Mouse (Mus musculus) left cerebral cortex, adult 9 months (tissue): Measurements from ENCODE around the gene Ccdc188.

Experiments used
- DNase-seq, 2 experiments: peaks; one replicate each; pipeline ENCODE4 v3.0.0; 2022; ENCODE audit warnings: low spot score in 2 of 2

Gene Ccdc188

DNA sequence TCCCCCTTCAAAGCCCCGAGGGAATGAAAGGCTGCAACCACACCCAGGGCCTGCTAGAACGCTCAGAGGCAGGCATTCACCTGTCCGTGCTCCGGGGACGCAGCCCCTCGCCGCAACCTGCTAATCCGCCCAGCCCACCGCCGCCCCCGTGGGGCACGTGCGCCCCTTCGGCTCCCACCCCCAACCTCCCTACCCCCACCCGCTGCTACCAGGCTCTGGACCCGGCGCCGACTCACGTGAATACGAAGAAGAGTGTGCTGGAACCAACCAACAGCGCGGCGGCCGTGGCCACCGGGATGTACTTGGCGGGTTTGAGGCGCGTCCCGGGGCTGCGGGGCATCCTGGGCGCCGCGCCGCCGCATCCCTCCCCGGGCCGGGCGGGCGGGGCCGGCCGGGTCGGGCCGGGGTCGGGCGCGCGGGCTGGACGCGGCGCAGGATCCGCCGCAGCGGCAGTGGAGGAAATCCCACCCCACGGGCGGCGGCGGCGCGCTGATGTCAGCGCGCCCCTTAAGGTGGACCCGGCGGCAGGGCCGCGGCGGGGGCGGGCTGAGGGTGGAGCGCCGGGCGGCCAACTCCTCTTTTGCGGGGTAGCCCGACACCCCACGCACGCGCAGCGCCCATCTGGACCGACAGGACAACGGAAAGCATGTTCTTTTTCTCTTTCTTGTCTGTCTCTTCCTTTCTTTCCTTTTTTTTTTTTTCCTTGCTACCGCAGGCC, 17.2 kb downstream of the Ccdc188 start, which contains the start of gene Zdhhc8:
TSS of gene Zdhhc8 (minus strand) at position 466 of the 718 bp plus-strand sequence.
- peak in 1 of 2 experiments; percentile 75 for DNase-seq

DNA sequence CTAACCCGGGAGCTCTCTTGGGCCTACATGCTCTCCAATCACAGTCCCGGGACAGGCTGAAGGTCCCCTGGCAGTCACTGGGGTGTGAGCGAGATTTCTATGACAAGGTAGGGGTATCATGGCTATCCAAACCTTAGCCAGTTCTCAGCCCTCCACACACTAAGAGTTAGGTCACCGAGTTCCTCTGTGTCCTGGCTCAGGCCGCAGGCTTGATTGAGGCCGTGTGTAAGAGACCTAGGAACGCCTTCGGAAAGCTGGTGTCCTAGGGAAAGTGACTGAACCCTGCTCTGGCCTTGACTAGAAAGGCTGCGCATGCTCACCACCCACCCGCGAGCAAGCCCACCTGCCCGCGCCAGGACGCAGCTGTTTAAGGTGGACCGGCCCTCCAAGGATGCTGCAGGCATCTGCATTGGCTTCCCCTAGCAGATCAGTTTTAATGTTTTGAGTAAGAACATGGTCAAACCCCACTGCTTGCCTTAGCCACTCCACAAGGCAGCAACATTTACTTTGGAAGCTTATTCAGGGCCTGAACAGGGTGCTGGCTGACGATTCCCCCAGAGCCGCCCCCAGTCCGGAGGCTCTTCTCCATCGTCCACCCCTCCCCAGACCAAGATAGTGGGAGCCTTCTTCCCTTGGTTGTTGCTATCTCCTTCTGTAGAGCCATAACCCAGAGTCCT, 17.8 kb downstream of the Ccdc188 start:
- DNase-seq, result peak in 1 of 2 experiments; percentile 78

DNA sequence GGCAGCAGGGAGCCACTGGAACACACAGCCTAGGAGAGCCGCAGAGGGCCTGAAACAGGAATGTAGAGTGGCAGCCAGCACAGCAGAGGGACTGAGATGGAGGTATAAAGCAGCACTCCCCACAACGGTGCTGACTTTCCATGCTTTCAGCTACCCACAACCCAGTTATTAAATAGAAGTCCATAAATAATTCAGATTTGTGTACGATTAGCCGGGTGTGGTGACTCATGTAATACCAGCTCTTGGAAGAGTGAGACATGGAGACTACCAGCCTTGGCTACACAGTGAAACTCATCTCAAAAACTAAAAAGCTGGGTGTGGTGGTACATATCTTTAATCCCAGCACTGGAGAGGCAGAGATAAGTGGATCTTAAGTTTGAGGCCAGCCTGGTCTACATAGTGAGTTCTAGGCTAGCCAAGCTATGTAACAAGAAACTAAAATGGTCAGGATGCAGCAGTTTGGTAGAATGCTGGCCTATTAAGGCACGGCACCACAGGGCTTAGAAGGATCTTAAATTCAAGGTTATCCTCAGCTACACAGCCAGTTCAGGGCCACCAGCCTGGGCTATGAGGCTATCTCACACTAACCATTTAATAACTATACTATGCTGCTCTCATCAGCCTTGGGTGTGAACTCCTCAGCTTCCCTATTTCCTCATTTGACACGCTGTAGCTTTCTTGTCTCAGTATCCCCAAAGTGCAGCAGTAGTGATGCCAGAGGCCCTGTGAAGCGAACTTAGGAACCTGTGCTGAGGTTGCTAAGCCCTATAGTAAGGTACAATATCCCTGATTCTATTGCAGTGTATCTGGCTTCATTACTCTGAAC, 19.2 kb downstream of the Ccdc188 start:
- no peak for DNase-seq

DNA sequence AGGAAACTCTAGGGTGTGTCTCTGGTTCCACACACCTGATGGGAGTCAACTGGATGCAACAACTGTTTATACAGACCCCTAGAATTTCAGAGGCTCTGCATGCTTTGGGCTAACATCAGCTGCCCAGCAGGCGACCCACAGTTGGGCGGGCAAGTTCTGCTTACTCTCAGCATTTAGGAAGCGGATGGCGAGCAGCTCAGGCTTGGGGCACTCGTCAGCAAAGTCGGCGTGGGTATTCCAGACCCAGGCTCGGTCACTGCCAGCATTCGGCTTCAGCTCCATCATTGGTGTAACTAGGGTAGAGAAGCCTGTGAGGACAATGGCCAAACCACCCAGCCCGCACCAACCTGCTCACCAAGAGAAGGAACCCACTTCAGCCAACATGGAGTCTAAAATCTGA, 23.9 kb downstream of the Ccdc188 start:
- DNase-seq, result no peak

GRCm38 (mm10) chr16:18247521-18248399, 30.1 kb downstream of the Ccdc188 start:
- DNase-seq, result no peak

DNA sequence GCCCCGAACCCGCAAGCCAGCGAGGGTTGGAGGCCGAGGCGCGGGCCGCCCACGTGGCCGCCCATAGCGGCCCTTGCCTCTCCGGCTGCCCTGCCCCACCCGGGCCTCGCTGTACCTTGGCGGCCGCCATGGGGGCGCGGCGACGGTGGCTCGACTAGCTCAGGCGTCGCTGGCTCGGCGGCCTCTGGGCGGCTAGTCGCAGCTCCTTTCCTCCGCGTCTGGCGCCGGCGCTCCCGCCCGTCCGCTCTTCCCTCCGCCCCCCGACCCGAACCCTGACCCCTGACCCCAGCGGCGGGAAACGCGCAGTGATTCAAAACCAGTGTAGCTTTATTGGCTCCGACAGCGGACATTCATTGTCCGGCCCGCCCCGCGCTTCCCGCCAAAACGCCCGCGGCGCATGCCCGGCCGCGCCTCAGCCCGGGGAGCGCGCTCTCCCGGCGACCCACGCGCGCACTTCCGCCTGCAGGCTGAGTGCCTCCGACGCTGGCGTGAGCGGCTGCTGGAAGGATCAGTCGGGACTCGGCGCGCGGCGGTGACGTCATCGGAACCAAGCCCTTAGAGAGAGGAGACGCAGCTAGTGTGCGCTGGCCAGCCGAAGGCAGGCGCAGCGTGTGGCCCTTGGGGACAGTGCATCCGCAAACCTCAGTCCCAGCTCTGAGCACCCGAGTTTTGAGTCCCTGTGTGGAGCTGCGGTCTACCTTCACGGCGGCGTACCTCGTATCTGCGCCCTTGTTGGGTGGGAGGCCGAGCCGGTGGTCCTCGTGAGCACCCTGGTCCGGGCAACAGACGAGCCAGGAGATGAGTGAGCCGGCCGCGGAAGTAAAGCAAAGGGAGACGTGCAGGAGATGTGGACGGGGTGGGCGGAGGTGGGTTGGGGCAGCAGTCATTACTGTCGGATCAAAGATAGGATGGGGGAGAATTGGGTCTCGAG, 31.0 kb downstream of the Ccdc188 start, which contains the start of the genes Trmt2a and Ranbp1:
TSS of gene Trmt2a (plus strand) at position 247 of the 931 bp plus-strand sequence.
TSS of gene Ranbp1 (minus strand) at position 300 of the 931 bp plus-strand sequence.
- peak; percentile 96 to 98 for DNase-seq

GRCm38 (mm10) chr16:18249364-18249967, 31.8 kb downstream of the Ccdc188 start:
- peak in 1 of 2 experiments; percentile 50 for DNase-seq

DNA sequence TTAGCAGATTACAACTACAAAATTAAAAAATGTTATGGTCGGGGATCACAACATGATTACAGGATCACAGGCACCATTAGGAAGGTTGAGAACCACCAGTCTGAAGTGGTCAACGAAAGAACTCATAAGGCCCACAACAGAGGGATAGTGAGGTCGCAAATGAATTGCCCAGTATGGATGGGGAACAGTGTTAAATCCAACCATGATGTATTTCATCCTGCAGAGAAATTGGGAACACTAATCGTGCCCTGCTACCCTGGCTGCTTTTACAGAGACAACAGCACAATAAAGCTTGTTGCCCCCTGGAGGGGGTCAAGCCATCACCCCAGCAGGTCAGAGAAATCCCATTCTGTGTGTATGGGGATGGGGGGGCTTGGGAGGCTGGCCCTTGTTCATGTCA, 32.6 kb downstream of the Ccdc188 start:
- DNase-seq, result no peak

DNA sequence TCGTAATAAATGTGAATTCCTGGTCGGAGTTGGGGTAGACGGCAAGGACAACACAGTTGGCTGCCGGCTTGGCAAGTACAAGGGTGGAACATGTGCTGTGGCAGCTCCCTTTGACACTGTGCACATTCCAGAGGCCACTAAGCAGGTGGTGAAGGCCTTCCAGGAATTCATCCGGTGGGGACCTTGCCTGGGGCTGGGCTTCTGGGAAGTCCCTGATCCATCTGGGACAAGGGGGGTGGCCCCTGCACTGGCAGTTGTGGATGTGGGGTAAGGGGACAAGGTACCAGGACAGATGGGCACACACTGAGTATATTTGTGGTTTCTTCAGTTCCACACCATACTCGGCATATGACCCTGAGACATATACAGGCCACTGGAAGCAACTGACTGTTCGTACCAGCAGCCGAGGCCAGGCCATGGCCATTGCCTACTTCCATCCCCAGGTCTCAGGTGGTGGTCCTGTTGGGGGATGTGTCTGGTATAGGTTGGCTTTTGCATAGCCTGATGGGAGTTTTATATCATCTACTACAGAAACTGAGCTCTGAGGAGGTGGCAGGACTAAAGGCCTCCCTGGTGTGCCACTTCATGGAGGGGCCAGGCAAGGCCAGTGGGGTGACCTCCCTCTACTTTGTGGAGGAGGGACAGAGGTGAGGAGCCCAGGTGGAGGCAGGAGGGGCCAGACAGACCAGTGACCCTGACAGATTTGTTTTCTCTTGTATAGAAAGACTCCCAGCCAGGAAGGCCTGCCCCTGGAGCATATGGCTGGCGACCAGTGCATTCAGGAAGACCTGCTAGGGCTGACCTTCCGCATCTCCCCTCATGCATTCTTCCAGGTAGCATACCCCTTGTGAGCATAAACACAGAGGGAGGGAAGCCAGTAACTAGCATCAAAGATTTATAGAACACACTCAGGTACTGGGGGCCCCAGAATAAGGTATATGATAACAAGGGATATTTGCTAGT, 33.4 kb downstream of the Ccdc188 start:
- DNase-seq, result no peak

GRCm38 (mm10) chr16:18252736-18253135, 35.1 kb downstream of the Ccdc188 start:
- DNase-seq, result no peak

DNA sequence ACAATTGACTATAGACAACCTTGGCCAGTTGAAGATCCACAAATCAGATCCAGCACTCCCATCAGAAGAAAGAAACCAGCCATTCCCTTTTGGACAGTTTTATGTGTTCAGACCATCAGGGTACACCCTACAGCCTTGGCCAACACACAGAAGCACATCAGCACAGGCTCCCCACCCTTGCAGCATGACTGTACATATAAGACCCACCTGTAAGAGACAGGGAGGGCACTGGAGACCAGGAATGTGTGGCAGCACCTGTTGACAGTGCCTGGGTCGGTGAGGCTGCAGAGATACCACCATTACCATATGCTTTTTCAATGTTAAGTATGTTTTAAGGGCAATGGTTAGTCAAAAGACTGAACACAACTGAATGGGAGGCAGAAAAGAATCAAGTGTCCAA, 36.2 kb downstream of the Ccdc188 start:
- no peak for DNase-seq

DNA sequence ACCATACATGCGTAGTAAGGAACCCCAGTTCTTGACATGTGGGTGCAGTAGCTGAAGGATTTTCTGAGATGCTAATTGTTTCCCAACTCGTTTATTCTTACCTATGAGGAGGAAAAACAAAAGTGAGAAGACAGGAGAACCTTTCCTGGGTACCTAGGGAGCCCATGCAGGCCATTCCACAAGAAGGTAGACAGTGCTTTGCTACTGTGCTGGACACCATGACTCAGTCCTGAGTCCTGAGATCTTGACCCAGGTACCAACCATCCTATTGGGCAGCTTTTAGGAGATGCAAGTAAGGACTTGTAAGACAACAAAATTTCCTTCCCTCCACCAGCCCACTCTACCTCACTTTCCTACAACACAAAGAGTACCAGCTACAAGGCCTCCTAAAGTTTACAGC, 40.5 kb downstream of the Ccdc188 start, which contains the start of gene Gm49776:
TSS of gene Gm49776 (minus strand) at position 101 of the 400 bp plus-strand sequence.
- no peak for DNase-seq

DNA sequence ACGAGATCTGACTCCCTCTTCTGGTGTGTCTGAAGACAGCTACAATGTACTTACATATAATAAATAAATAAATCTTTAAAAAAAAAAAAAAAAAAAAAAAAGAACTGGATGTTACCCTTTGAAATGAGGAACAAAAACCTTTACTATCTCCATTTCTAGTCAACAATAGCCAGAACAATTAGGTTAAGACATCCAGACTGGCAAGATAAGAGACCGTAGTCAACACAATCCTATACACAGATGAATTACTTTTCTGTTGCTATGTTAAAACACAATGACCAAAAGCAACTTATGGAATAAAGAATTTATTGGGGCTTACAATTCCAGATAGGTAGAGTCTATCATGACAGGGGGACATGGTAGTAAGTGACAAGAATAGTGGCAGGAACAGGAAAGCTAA, 47.3 kb downstream of the Ccdc188 start:
- DNase-seq, result no peak

DNA sequence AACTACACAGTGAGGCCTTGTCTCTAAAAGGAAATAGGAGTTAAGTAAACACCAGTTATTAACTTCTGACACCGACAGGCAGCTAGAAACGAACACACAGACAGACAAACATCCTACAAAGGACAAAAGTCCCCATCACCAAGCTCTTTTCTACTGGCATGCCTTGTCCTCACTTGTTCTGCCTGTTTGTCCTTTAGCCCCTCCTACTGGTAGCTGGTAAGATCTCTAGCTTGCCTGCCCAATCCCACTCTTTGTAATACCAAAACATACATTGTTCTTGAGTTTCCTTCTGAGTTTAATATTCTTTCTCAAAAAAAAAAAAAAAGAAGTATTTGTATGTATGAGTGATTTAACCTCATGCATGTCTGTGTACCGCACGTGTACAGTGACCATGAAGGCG, 50.5 kb downstream of the Ccdc188 start:
- no peak for DNase-seq
